Mouse (Mus musculus): ENCODE results near the gene Dennd4a.
"Not testable (repeated sequence)": the region's sequence is repeated elsewhere in the genome, so short reads cannot be mapped to it uniquely, and the experiment has no call there.

The Dennd4a gene

GRCm38 (mm10) chr9:64811538-64812474 lies 666 bp downstream of the Dennd4a start:
- in situ Hi-C loops (cut with MboI, MseI): no loop called here

DNA sequence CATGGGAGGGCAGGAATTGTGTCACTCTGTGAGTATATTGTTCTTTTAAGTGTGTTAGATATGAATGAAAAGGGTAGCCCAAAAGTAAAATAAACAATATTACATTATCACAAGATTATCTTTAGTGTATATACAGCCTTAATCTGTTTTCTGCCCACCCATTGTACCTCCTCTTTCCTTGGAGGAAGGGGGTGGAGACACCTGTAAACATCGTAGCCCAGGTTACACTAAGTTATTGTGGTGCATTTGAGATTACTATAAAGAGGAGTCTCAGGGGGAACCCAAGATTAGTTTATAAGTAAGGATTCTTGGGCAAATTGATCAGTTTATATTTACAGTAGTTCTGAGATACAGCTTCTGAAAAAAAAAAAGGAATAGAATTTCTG lies 1.3 kb downstream of the Dennd4a start:
- in situ Hi-C loops (cut with MboI, MseI): no loop called here

DNA sequence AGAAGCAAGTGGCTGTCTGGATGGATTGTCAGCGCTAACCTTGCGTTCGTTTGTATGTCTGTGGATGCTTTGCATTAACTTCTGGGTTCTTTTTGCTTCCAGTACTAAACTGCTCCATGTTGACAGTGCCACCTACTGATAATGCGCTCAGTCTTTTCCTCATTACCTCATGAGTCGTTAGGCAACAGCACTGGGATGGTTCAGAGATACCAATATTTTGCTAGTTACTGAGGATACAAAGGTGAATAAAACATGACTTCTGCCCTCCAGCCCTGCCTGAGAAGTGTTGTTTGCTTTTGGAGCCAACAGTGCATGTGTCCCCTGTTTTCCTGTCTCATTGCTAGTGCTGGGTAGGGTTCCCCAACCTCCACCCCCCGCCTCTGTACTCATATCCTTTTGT lies 3.1 kb downstream of the Dennd4a start:
- in situ Hi-C loops (cut with MboI, MseI): no loop called here

DNA sequence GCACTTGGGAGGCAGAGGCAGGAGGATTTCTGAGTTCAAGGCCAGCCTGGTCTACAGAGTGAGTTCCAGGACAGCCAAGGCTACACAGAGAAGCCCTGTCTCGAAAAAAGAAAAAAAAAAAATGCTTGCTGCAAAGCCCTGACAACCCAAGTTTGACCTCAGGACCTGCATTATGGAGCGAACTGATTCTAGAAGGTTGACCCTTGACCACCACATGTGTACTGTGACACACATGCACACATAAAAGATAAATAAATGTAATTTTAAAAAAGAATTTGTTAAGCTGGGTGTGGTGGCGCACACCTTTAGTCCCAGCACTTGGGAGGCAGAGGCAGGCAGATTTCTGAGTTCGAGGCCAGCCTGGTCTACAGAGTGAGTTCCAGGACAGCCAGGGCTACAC lies 8.5 kb downstream of the Dennd4a start:
- in situ Hi-C loops (cut with MboI, MseI): not testable (repeated sequence)

- in situ Hi-C loops (cut with MboI, MseI): no loop called here
Observed at GRCm38 (mm10) chr9:64820086-64820795, 9.1 kb downstream of the Dennd4a start.

GRCm38 (mm10) chr9:64822235-64822634 lies 11.1 kb downstream of the Dennd4a start:
- in situ Hi-C loops (cut with MboI, MseI): no loop called here

- in situ Hi-C loops (cut with MboI, MseI): loop anchor here in 1 of 2 experiments (5.0 kb wide), 1 partner anchor 42 kb away; no protein-coding TSS in a partner anchor
Observed at GRCm38 (mm10) chr9:64824389-64825008, 13.4 kb downstream of the Dennd4a start.

- in situ Hi-C loops (cut with MboI, MseI): no loop called here
Observed at GRCm38 (mm10) chr9:64830092-64830618, 19.0 kb downstream of the Dennd4a start.

GRCm38 (mm10) chr9:64830641-64831040 lies 19.5 kb downstream of the Dennd4a start:
- in situ Hi-C loops (cut with MboI, MseI): no loop called here

GRCm38 (mm10) chr9:64831760-64832159 lies 20.6 kb downstream of the Dennd4a start:
- in situ Hi-C loops (cut with MboI, MseI): no loop called here

- in situ Hi-C loops (cut with MboI, MseI): no loop called here
Observed at GRCm38 (mm10) chr9:64834418-64834817, 23.3 kb downstream of the Dennd4a start.

- in situ Hi-C loops (cut with MboI, MseI): no loop called here
Observed at GRCm38 (mm10) chr9:64845355-64845754, 34.2 kb downstream of the Dennd4a start.

DNA sequence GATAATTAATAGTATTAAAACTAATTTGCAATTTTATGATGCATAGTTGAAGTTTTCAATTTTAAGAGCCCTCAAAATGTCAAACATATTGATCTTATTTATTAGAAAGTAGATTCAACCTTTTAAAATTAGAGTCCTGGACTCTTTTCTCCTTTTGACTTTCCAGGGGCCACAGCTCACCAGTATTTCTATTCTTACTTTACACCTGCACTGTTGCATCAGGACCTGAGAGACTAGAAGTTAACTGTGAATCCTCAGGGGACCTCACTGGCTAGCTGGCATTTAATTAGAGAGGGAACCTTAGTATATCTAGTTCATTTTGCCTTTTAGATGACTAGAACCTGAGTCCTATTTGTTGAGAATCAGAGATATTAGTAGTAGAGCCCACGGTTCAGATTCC lies 38.4 kb downstream of the Dennd4a start:
- in situ Hi-C loops (cut with MboI, MseI): no loop called here

DNA sequence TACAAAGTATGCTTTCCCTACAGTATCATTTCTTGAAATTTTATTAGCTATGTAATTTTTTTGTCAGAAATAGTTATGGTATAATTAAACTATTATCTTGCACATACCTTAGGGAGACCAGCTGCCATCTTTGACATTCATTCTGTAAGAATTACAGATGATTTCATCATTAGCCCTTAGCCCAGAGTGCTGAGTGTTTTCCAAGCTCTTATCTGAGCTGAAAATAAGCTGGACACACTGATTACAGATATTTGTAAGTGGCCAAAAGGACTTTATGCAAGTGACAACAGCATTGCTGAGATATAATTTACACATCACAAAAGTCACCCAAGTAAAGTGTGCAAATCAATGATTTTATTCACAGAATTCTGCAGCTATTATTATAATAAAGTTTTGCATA lies 48.9 kb downstream of the Dennd4a start:
- in situ Hi-C loops (cut with MboI, MseI): loop anchor here (5.0 kb wide), 2 partner anchors 78 to 83 kb away; no protein-coding TSS in a partner anchor

GRCm38 (mm10) chr9:64862687-64863086 lies 51.5 kb downstream of the Dennd4a start:
- in situ Hi-C loops (cut with MboI, MseI): loop anchor here (5.0 kb wide), 2 partner anchors 80 to 85 kb away; no protein-coding TSS in a partner anchor

DNA sequence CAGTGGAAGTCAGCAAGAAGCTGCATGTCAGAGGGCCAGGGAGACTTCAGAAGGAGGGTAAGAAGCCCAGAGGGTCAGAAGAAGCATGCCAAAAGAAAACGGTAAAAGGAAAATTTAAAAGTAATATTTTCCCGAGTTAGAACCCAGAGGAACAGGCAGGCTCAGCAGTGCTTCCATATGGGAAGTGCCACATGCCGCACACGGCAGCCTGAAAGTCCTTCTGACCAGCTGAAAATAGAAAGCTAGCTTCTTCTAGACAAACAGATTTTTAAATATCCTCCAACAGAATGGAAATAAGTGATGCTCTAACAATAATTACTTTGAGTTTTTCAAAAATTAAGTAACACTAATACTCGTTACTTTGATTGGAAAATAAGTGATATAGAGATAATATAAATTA lies 74.9 kb downstream of the Dennd4a start:
- in situ Hi-C loops (cut with MboI, MseI): no loop called here

DNA sequence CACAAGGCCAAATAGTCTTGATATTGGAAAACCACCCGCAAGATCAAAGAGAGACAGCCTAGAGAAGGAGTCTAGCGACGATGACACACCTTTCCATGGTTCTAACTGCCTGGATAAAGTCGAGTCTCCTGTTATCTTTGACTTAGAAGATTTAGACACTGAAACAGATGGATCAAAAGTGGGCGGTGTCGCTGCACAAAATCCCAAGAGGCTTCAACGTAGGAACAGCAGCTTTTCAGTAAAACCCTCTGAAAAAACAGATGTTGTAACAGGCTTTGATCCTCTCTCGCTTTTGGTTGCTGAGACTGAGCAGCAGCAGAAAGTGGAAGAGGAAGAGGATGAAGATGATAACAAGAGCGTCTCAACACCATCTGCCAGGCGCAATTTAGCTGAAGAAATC lies 85.5 kb downstream of the Dennd4a start:
- in situ Hi-C loops (cut with MboI, MseI): no loop called here

DNA sequence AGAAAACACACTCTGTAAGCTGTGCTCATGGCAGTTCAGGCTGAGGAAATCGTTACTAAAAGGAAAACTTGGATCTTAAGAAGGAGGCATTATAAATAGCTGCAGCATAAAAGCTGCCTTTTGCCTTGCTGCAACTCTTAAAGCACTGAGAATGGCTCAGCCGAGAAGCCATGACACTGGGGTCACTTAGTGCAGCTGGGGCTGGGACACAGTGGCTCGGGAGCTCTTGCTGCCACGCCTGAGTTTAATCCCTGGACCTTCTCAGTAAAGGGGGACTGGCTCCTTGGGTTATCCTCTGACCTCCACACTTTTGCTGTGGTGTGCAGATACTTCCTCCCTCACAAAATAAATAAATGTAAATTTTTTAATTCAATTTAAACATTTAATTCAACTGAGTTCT lies 91.7 kb downstream of the Dennd4a start:
- in situ Hi-C loops (cut with MboI, MseI): no loop called here

- in situ Hi-C loops (cut with MboI, MseI): no loop called here
Observed at GRCm38 (mm10) chr9:64903386-64903785, 92.2 kb downstream of the Dennd4a start.

- in situ Hi-C loops (cut with MboI, MseI): no loop called here
Observed at GRCm38 (mm10) chr9:64904917-64905640, 93.9 kb downstream of the Dennd4a start.

GRCm38 (mm10) chr9:64907441-64907840 lies 96.3 kb downstream of the Dennd4a start:
- in situ Hi-C loops (cut with MboI, MseI): no loop called here

Data from T-helper 17 cell (primary cell).